Mouse (Mus musculus) heart, embryonic 10.5 days (tissue): Measurements from ENCODE around the gene Hist1h2bj. TPM values are rescaled to one million over a fixed set of nuclear protein-coding genes. Genes with fewer than 3 reads are reported as not detected.
A peak's percentile ranks its signal among the peaks of the same experiment; 100 is the strongest.
"Not testable (repeated sequence)": the region's sequence is repeated elsewhere in the genome, so short reads cannot be mapped to it uniquely, and the experiment has no call there.

Source experiments
- DNase-seq: peaks from one replicate; pipeline ENCODE4 v3.0.0-alpha.2; 2017; ENCODE audit warnings: low spot score
- H3K27ac ChIP-seq: fragments of 300-500 bp; sonication (generic); 2 replicates; pipeline ENCODE4 v1.5.1; 2016; ENCODE audit warnings: mild to moderate bottlenecking
- H3K27me3 ChIP-seq: fragments of 300-500 bp; sonication (generic); 2 replicates; pipeline ENCODE4 v1.6.1; 2016; ENCODE audit warnings: mild to moderate bottlenecking; ENCODE audit not compliant: poor library complexity, insufficient read depth, severe bottlenecking
- H3K36me3 ChIP-seq: fragments of 300-500 bp; sonication (generic); 2 replicates; pipeline ENCODE4 v1.6.1; 2016; ENCODE audit warnings: mild to moderate bottlenecking, moderate library complexity
- H3K4me1 ChIP-seq: fragments of 300-500 bp; sonication (generic); 2 replicates; pipeline ENCODE4 v1.6.1; 2016; ENCODE audit warnings: mild to moderate bottlenecking
- H3K4me3 ChIP-seq: fragments of 300-500 bp; sonication (generic); 2 replicates; pipeline ENCODE4 v1.5.1; 2016; ENCODE audit warnings: mild to moderate bottlenecking, moderate library complexity
- H3K9me3 ChIP-seq: fragments of 300-500 bp; sonication (generic); 2 replicates; pipeline ENCODE4 v1.6.1; 2016; ENCODE audit warnings: mild to moderate bottlenecking, moderate library complexity
- WGBS: fragments of 180-500 bp; shearing (Covaris S2); methylation state at CpG from one replicate; pipeline ENCODE4 v1.1.7; 2016; 5-methylcytosine and 5-hydroxymethylcytosine counted together
- microRNA-seq: library from miRNA; unstranded; fragments of <30 nt; microRNA quantifications from one replicate; pipeline ENCODE4, GENCODE M21; 2017
- polyA plus RNA-seq: library from polyadenylated mRNA; unstranded; fragments of >200 nt; fragmentation: Nextera tagmentation; extraction: Ambion mirVana; gene quantifications from 2 replicates; pipeline ENCODE4 v1.2.1, GENCODE M21; 2016

Hist1h2bj gene
- polyA plus RNA-seq, 1 experiment from 2014 or later = 12.9 TPM

DNA sequence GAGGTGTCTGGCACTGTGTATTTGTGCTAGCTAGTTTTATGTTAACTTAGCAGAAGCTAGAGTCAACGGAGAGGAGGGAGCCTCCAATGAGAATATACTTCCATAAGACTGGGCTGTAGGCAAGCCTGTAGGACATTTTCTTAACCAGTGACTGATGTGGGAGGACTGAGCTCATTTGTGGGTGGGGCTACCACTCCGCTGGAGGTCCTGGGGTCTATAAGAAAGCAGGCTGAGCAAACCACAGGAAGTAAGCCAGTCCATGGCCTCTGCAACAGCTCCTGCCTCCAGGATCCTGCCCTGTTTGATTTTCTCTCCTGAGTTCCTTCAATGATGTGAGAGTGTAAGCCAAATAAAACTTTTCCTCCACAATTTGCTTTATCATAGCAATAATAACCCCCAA is 2.3 kb downstream of the Hist1h2bj start:
- Histone ChIP-seq H3K4me1 (peaks cover 6% of the 10 kb centered on the region; the same call in 1 of the 2 replicates), H3K36me3 (no peaks in the 10 kb centered on the region), H3K27ac (no peak overlapping the region), H3K9me3 (no peaks in the 10 kb centered on the region), H3K4me3 (no peak overlapping the region), H3K27me3 (no peaks in the 10 kb centered on the region)
- 48% methylated on average over 2 of the region's 2 CpGs for WGBS
- peak; percentile 70 for DNase-seq

DNA sequence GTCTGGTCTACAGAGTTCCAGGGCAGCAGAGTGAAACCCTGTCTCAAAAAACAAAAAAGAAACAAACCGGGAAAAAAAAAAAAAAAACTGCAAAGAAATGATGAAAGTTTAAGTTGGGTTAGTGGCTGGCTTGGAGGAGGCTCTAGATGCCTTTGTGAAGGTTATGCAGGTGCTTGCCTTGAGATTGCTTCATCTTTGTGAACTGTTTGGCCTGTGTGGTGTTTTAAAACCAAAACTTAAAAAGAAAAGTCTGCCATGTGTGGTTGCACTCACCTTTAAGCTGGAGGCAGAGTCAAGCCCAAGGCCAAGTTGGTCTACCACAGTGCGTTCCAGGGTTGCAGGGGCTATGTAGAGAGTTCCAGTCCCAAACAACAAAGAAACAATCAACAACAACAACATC is 6.0 kb downstream of the Hist1h2bj start:
- DNase-seq = no peak
- Histone ChIP-seq H3K4me3 (no peak overlapping the region), H3K9me3 (no peaks in the 10 kb centered on the region), H3K27me3 (no peaks in the 10 kb centered on the region), H3K4me1 (0 out of 2 replicates have a peak, but pooled peaks cover 3% of the 10 kb centered on the region), H3K36me3 (no peaks in the 10 kb centered on the region), H3K27ac (no peak overlapping the region)
- WGBS = 85% methylated on average over 2 of the region's 2 CpGs

DNA sequence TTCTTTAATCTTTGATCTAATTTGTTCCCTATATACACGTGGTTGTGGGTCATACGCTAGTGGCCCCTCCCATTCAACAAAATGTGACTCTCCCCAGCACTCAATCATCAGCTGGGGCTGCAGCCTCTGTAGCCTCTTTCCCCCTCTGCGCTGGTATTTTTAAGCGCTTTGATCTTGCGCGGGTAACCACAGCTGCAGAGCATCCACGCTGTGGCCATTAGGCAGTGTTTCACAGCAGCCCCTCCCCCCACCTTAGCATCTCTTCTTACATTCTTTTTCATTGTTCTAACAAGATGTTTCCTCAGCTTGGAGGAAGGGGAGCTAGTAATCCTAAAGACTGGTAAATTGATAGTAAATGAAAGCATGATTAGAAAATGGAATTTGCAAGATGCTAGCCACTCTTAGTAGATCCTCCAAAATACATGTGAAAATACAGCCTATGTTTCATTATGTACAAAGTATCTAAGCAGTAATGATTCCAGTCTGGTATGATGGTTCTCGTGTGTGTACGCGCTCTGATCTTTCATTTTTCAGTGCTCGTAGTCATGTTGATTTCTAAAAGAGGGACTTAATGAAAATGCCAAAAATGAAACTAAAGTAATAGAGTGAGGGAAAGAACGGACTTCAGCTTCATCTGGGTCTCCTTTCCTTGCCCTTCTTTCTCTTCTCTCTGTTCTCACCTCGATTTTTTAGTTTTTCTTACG is 6.9 kb downstream of the Hist1h2bj start:
- Histone ChIP-seq H3K4me1 (no peaks in the 10 kb centered on the region), H3K9me3 (no peaks in the 10 kb centered on the region), H3K4me3 (peak overlapping the region; percentile 64), H3K27me3 (no peaks in the 10 kb centered on the region), H3K36me3 (no peaks in the 10 kb centered on the region), H3K27ac (peak overlapping the region; percentile 87)
- WGBS = 2% methylated on average over 14 of the region's 14 CpGs
- DNase-seq = peak; percentile 84

DNA sequence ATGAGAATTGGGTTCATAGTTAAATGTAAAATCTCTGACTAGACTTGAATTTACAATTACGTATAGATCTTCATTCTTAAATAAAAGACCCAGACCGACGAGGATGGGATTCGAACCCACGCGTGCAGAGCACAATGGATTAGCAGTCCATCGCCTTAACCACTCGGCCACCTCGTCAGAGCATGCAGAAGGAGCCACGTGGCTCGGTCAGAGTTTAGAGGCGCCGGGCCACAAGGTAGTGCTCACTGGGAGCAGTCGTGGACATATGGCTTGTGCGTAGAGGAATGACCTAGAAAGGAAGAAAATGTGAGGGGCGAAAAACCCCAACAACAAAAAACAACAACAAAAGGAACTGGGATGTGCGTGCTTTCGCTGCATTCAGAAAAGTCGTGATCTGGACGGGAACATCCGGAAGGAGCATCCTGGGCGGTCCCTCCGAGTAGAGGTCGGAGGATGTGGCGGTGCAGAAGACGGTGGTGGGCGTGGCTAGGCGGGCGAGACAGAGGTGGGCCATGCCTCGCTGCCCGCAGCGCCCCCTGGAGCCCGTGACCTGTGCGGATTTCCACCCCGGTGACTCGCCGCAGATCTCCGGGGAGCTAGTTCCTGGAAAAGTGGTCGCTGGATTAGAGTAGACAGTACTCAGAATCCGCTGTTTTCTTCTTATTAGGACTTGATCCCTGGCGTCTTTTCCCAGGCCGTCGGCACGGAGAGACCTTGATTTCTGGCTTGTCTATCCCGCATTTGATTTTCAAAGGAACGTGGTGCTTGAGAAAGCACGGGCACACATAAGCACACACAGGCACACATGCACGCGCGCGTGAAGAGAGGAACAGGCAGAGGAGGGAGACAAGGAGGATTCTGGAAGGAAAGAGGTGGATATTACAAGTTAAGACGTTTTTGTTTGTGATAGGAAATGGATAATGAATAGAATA is 7.8 kb downstream of the Hist1h2bj start:
- no peaks in the 10 kb centered on the region for H3K4me1 ChIP-seq
- under 1% methylated on average over 52 of the region's 52 CpGs for WGBS
- DNase-seq = peak; percentile 97
- H3K36me3 ChIP-seq = no peaks in the 10 kb centered on the region
- peak overlapping the region; percentile 87 for H3K27ac ChIP-seq
- no peaks in the 10 kb centered on the region for H3K27me3 ChIP-seq
- H3K4me3 ChIP-seq = peak overlapping the region; percentile 64
- H3K9me3 ChIP-seq = no peaks in the 10 kb centered on the region

DNA sequence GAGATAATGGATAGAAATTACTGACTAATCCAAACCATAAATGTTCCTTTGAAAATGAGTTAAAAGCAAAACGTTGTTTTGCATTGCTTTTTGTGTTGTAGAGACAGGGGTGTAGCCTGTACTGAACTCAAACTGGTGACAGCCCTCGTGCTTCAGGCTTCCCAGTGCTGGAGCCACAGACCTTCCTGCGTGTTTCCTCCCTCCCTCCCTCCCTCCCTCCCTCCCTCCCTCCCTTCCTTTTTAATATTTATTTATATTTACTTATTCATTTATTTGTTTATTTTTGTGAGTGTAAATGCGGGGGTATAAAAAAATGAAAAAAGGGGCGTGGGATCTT is 8.5 kb downstream of the Hist1h2bj start:
- no peaks in the 10 kb centered on the region for H3K4me1 ChIP-seq
- no peaks in the 10 kb centered on the region for H3K27me3 ChIP-seq
- no peak for DNase-seq
- 13% methylated on average over 5 of the region's 5 CpGs for WGBS
- H3K4me3 ChIP-seq = peak overlapping the region; percentile 64
- no peaks in the 10 kb centered on the region for H3K9me3 ChIP-seq
- H3K27ac ChIP-seq = peak overlapping the region; percentile 87
- H3K36me3 ChIP-seq = no peaks in the 10 kb centered on the region

DNA sequence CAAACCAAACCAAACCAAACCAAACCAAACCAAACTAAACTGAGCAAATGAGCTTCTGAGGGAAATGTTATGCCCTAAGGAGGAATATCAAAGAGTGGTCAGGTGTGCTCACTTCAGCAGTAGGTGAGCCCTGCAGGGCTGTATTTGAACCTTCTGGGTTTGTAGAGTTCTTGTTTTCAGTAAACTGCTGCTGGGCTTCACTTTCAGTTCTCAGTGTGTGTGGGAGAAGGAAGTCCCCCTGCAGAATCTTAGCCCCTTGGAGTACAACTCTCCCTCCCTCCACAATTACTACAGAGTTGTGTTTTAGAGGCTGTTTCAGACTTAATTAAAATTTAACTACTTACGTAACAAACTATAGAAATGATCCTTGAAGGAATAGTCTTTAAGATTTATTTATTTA is 10.7 kb downstream of the Hist1h2bj start:
- no peak overlapping the region for H3K4me3 ChIP-seq
- H3K27me3 ChIP-seq = no peaks in the 10 kb centered on the region
- H3K4me1 ChIP-seq = no peaks in the 10 kb centered on the region
- H3K9me3 ChIP-seq = no peaks in the 10 kb centered on the region
- no peak overlapping the region for H3K27ac ChIP-seq
- H3K36me3 ChIP-seq = no peaks in the 10 kb centered on the region
- DNase-seq = no peak
- 94% methylated on average over 1 of the region's 1 CpGs for WGBS

DNA sequence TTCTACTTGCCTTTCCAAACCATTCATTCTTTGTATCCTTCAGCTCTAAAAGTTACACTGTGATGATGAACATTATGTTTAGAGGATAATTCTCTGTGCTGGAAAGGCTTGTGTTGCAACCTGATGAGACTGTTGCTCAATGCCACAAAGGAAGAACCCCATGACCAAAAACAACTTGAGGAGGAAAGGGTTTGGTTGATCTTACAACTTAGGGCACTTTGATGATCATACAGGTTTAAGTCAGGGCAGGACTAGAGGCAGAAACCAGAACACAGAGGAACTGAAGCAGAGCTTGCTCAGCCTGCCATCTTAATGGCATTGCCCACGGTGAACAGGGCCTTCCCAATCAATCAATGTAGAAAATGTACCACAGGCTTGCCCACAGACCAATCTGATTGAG is 18.4 kb downstream of the Hist1h2bj start:
- no peaks in the 10 kb centered on the region for H3K36me3 ChIP-seq
- DNase-seq = no peak
- 72% methylated on average over 1 of the region's 1 CpGs for WGBS
- H3K9me3 ChIP-seq = 0 out of 2 replicates have a peak, but pooled peaks cover 1% of the 10 kb centered on the region
- no peaks in the 10 kb centered on the region for H3K27me3 ChIP-seq
- no peak overlapping the region for H3K27ac ChIP-seq
- no peak overlapping the region for H3K4me3 ChIP-seq
- H3K4me1 ChIP-seq = no peaks in the 10 kb centered on the region

DNA sequence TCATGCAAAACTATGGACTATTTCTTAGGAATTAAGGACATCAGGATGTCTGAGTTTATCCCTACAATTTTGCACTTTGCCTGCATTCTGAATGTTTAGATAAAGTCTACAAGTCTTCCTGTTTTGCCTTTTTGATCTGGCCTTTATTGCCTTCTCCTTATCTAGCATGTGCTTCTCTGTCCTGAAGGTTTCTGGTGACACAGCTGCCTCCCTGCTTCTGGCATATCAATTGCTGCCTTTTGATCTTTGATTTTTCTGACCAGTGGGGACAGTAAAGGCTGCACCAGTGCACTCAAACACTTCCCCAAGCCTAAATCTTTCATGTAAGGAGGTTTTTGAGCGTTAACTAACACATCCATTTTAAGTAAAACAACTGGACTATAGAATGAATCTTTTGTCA is 20.5 kb downstream of the Hist1h2bj start:
- DNase-seq = no peak
- H3K27ac ChIP-seq = no peak overlapping the region
- whole genome bisulfite sequencing = 47% methylated on average over 1 of the region's 1 CpGs
- no peak overlapping the region for H3K4me3 ChIP-seq
- no peaks in the 10 kb centered on the region for H3K27me3 ChIP-seq
- 0 out of 2 replicates have a peak, but pooled peaks cover 2% of the 10 kb centered on the region for H3K9me3 ChIP-seq
- no peaks in the 10 kb centered on the region for H3K4me1 ChIP-seq
- no peaks in the 10 kb centered on the region for H3K36me3 ChIP-seq

DNA sequence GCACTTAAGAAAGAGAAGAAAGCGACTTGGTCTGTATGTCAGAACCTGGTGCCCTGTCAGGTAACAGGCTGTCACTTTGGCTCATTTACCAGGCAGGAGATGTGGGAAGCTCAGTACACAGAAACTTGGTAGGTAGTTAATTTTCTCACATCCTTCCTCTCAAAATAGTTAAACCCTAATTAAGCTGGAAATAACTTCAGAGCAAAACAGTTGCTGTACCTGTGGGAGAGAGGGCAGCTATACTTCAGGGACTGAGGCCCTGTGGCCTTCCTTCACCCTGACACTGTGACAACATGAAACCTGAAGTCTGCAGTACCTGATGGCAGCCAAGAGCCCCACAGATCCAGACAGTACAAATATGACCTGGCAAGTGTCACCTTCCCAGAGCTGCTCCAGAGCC is 41.1 kb downstream of the Hist1h2bj start, which contains the start of gene Vmn1r188:
Gene Vmn1r188 (plus strand): TSS at position 301 of the 400 bp plus-strand sequence.
- DNase-seq, H3K27me3 ChIP-seq, H3K4me1 ChIP-seq, H3K36me3 ChIP-seq, H3K27ac ChIP-seq, H3K4me3 ChIP-seq, H3K9me3 ChIP-seq: not testable (repeated sequence)
- WGBS = 74% methylated on average over 1 of the region's 1 CpGs

Small RNAs within 50 kb of the gene (microRNA-seq; reads per million reads assigned to microRNA genes)
- not detected for gene Gm26300
- gene Gm44390 = not detected
- gene Gm44486 = not detected

Other genes starting within 250 kb of the Hist1h2bj start
- 9.9 and 15.1 TPM in 2 replicates for gene Hist1h2bq, start 233.0 kb upstream of the Hist1h2bj start, polyA plus RNA-seq
- not detected in 2 replicates for gene Hist1h2ao, start 232.7 kb upstream of the Hist1h2bj start, polyA plus RNA-seq
- not detected in 2 replicates for gene Hist1h4m, start 231.5 kb upstream of the Hist1h2bj start, polyA plus RNA-seq
- gene Hist1h4n, start 211.0 kb upstream of the Hist1h2bj start, polyA plus RNA-seq = 3.8 and 9.2 TPM in 2 replicates
- gene Hist1h2ap, start 209.7 kb upstream of the Hist1h2bj start, polyA plus RNA-seq = 2,387 and 3,574 TPM in 2 replicates
- 9.9 and 15.3 TPM in 2 replicates for gene Hist1h2br, start 209.5 kb upstream of the Hist1h2bj start, polyA plus RNA-seq
- 7.4 and 9.1 TPM in 2 replicates for gene Zfp184, start 98.1 kb upstream of the Hist1h2bj start, polyA plus RNA-seq
- gene Pom121l2, start 62.0 kb upstream of the Hist1h2bj start, polyA plus RNA-seq = 0.09 TPM in 1 of 2 replicates, not detected in the other
- gene Prss16, start 33.5 kb upstream of the Hist1h2bj start, polyA plus RNA-seq = 0.30 and 0.33 TPM in 2 replicates
- 3.5 and 4.5 TPM in 2 replicates for gene Hist1h2ah, start 7.6 kb upstream of the Hist1h2bj start, polyA plus RNA-seq
- gene Hist1h2bk, start 7.3 kb upstream of the Hist1h2bj start, polyA plus RNA-seq = 3.1 and 6.4 TPM in 2 replicates
- 10.6 and 21.8 TPM in 2 replicates for gene Hist1h4i, start 1.9 kb upstream of the Hist1h2bj start, polyA plus RNA-seq
- gene Hist1h2ag, start 270 bp upstream of the Hist1h2bj start, polyA plus RNA-seq = 18.7 and 42.5 TPM in 2 replicates
- not detected in 2 replicates for gene Vmn1r188, start 41.2 kb downstream of the Hist1h2bj start, polyA plus RNA-seq
- gene Vmn1r189, start 62.6 kb downstream of the Hist1h2bj start, polyA plus RNA-seq = not detected in 2 replicates
- gene Vmn1r191, start 140.8 kb downstream of the Hist1h2bj start, polyA plus RNA-seq = not detected in 2 replicates
- not detected in 2 replicates for gene Vmn1r192, start 147.9 kb downstream of the Hist1h2bj start, polyA plus RNA-seq
- gene Vmn1r193, start 179.9 kb downstream of the Hist1h2bj start, polyA plus RNA-seq = not detected in 2 replicates
- not detected in 2 replicates for gene Vmn1r194, start 201.0 kb downstream of the Hist1h2bj start, polyA plus RNA-seq
- not detected in 2 replicates for gene Vmn1r195, start 227.3 kb downstream of the Hist1h2bj start, polyA plus RNA-seq
- not detected in 2 replicates for gene Vmn1r196, start 246.7 kb downstream of the Hist1h2bj start, polyA plus RNA-seq